Mouse (Mus musculus) cerebellum, postnatal 25 days (tissue): Measurements from ENCODE around the gene Calu.
"Not testable (repeated sequence)": the region's sequence is repeated elsewhere in the genome, so short reads cannot be mapped to it uniquely, and the experiment has no call there.

Experiments
- DNase-seq, 2 experiments: peaks; one replicate each; pipeline ENCODE4 v3.0.0; 2021; ENCODE audit warnings: mixed read lengths in 2 of 2

The Calu gene

DNA sequence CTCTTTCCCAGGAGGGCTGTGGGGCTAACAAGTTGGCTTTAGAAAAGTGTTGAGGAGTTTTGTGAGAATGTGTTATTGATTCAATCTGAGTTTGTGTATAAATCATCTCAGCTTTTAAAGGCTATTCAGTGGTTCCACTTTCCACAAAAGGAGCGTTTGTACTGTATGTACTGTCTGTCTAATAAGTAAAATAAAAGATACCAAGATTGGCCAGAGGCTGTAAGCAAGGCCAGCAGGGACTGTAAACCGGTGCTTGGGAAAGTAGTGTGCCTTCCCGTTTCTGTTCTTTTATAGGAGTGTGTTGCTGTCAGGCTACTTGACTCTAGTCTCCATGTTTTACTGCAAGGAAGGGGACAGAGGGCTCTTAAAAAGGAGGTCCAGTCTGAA is 15.3 kb downstream of the Calu start:
- DNase-seq, result no peak

DNA sequence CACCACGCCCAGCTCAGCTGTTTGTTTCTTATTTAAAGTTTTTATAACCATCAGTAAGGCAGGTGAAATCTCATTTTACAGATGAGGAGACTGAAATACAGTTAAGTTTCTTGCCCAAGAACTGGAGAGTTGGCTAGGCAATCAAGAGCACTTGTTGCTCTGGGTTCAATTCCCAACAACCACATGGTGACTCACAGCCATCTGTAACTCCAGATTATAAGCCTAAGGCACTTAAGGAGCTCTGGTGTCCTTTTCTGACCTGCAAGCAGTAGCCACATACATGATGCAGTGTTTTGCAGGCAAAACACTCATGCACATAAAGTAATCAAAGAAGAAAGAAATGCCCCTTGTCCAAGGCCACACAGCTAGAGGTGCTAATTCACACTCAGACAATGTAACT is 17.4 kb downstream of the Calu start:
- no peak for DNase-seq

DNA sequence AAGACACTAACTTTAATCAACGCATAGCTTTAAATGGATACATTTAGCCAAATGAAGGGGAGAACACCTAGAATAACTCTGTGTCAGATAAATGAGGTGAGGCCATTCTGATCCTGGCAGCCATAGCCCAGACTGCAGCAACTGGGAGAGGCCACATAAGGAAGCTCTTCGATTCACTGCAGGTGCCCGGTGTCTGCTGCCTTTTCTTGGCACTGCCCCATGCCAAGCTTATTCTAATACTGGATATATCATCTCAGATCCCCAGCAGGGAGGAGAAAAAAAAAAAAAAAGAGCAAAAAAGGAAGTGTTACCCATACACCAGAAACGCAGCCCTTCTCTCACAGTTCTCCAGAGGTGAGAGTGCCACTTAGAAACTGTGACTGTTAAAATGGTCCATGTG is 29.5 kb downstream of the Calu start:
- DNase-seq, result peak; percentile 44 to 66

DNA sequence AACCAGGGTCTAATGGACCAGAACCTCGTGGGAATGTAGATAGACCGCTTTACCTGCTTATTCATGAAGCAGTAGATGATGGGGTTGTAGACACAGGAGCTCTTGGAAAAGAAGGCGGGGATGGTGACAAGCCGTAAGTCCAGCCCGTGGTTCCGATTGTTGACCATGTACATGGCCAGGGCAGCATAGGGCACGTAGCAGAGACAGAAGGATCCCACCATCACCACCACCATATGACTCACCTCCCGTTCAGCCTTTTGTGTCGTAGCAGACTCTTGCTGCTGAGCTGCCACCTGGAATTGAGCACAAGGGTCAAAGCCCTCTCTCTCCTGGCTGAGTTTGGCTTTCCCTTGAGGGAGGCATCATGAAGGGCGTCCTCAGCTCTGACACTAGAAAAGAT is 30.8 kb downstream of the Calu start:
- no peak for DNase-seq

DNA sequence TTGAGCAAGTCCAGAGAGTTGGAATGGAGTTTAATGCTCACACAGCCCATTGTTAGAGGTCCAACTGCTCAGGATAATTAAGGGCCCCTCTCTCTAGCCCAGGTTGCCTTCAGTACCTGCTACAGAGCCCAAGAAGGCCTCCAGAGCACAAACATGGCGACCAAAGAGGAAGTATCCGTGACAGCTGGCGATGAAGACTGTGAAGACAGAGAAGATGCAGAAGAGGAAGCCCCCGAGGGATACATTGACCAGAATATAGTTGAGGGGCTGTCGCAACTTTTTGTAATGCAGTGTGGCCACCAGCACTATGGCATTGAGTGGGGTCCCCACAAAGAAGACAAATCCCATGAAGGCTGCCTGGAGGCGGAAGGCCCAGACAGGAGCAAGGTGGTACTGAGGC is 32.1 kb downstream of the Calu start:
- no peak for DNase-seq

DNA sequence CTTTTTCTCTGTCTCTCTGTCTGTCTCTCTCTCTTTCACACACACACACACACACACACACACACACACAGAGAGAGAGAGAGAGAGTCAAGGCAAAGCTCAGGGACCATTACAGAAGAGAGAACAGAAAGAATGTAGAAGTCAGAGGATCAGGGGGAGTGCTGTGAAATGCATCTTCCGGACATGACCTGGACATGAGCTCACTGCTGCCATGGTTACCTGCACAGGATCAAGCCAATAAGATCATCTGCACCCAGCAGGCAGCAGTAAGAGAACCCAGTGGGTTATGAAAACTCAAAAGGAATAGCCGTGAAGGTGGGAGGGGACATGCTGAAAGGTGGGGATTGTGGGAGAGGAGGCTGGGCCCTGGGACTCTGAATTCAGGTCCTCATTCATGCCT is 34.6 kb downstream of the Calu start:
- no peak for DNase-seq

DNA sequence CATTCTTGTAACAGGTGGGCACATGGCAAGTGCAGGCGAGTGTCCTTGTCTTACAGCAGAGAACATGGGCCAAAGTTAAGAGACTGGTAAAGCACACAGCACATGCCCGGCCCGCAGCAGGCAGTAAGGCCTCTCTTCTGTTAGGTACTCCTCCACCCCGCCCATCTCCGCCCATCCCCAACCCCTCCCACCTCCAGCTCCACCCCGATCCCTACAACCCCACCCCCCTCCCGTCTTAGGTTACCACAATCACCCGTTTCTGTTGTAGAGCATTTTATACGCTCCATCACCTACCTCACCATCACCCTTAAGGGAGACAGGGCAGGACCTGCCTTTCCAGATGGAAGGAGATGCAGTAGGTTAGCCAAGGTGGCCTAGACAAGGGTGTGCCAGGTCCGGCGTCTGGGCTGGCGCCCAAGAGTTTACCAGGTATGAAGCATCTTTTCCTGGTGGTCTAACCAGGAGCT is 40.2 kb downstream of the Calu start, which contains the start of gene Opn1sw:
Gene Opn1sw, minus strand, starts transcription at position 417 of the 467 bp plus-strand sequence.
- DNase-seq, result peak in 1 of 2 experiments; percentile 50

DNA sequence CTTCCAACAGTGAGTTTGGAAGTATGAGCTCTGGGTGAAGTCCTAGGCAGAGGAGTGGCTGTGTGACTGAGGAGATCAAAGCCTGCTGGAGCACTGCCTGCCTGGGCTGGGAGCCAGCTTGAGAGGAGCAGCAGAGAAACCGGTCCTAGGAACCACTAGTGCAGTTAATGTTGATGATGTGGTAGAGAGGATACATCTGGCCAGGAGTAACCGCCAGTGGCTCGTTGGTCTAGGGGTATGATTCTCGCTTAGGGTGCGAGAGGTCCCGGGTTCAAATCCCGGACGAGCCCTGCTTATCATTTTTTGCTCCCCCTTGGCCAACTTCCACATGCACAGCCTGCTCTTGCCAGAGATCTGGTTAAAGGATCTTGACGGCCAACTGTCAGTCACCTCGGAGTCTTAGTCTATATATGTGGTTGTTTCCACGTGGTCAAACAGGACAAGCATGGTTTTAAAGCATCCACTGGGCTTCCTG is 40.8 kb downstream of the Calu start:
- peak; percentile 90 to 94 for DNase-seq

DNA sequence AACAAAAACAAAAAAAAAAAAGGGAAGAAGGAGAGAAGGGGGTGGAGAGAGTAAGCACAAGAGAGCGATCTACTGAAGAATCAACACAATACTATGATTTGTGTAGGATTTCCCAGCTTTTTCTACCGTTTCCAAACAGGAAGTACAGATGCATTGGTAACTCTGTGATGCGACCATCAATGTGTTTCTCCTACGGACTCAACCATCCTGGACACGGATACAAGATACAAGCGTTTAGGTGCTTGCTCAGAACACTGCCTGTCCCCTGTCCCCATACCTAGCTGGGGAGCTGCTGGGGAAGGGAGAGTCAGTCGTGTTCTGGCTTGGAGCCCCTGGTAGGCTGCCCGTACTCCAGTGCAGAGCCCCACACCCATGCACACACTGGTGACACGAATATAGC is 41.6 kb downstream of the Calu start:
- DNase-seq, result no peak

DNA sequence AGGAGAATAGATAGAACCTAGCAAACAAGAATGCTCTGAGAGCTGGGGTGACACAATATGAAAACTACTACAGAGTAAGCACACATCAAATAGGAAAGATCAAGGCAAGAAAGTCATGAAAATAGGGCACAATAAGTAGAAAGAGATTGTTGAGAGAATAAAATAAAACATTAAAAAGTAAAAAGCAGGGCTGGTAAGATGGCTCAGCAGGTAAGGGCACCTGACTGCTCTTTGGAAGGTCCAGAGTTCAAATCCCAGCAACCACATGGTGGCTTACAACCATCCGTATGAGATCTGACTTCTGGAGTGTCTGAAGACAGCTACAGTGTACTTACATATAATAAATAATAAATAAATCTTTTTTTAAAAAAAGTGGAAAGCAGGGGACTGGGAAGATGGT is 42.6 kb downstream of the Calu start:
- not testable (repeated sequence) for DNase-seq

DNA sequence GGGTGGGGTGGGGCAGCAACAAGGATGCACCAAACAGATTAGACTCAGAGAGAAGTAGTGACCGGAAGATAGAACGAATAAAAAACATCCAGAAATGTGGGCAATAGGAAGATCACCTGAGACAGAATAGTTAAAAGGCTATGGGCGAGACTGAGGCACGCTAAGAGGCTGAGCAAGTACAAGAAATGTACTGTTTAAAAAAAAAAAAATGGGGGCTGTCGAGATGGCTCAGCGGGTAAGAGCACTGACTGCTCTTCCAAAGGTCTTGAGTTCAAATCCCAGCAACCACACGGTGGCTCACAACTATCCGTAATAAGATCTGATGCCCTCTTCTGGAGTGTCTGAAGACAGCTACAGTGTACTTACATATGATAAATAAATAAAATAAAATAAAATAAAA is 43.4 kb downstream of the Calu start:
- not testable (repeated sequence) for DNase-seq

DNA sequence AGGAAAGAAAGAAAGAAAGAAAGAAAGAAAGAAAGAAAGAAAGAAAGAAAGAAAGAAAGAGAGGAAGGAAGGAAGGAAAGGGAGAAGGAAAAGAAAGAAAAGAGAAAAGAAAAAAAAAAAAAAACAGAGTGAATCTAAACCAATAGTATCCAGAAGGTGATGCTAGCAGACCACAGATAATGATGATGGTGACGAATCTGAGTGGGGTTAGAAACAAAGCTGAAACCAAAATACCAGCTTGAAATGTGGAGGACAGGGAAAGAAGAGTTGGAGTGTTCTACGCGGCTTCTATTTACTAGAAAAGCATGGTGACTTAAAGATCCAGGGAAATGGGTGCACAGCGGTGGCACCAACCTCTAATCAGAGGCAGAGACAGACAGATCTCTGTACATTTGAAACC is 43.9 kb downstream of the Calu start:
- DNase-seq, result no peak

DNA sequence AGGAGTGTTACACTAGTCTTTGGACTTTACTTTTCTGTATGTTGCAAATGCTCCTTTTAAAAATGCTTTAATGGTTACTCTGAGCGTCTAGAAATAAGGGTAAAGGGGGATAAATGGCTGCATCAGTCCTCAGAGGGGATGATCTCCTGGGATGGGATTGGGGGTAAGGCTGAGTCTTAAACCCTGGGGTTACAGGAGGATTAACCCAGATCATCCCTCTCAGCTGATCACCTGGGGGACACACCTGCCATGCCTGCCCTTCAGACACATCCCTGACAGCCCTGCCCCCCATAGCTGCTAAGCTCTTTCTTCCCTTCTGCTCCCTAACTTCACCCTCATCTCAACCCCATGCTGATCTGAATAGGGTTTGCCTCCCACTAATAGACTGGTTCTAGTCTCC is 46.4 kb downstream of the Calu start:
- no peak for DNase-seq

DNA sequence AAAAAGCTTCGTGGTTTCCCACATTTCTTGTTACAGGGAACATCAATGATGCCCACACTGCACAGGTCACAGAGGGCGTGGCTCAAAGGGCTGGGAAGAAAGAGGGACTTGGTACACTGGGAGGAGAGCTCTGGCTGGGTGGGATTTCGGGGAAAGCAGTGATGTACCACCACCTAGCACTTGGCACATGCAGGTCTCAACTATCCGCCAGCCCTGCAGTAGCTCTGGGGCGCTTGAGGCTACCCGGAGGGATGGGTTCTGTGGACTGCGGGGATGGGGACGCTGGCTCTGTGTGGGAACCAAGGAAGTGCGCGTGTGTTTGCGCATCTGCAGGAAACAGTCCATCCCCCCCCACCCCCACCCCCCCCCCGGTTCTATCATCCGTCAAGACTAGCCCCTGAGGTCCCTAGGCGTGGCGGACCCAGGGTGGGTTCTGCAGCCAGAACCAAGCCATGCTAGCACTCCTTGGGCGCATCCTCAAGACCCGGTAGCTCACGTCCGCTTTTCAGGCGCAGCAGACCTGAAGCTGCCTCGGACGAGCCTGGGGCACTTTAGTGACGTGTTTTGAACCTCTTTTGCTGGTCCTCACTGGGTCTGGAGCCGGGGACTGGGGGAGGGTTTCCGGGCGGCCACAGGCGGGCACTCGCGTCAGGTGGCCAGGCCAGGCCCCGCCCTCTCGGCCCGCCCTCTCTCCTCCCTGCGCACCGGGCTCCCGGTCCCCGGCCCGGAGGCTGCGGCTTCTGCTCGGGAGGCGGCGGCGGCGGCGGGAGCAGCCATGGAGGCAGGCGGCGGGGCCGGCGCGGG is 48.2 kb downstream of the Calu start, which contains the start of gene Ccdc136:
Gene Ccdc136, plus strand, starts transcription at position 400 of the 804 bp plus-strand sequence.
- peak; percentile 90 to 94 for DNase-seq

DNA sequence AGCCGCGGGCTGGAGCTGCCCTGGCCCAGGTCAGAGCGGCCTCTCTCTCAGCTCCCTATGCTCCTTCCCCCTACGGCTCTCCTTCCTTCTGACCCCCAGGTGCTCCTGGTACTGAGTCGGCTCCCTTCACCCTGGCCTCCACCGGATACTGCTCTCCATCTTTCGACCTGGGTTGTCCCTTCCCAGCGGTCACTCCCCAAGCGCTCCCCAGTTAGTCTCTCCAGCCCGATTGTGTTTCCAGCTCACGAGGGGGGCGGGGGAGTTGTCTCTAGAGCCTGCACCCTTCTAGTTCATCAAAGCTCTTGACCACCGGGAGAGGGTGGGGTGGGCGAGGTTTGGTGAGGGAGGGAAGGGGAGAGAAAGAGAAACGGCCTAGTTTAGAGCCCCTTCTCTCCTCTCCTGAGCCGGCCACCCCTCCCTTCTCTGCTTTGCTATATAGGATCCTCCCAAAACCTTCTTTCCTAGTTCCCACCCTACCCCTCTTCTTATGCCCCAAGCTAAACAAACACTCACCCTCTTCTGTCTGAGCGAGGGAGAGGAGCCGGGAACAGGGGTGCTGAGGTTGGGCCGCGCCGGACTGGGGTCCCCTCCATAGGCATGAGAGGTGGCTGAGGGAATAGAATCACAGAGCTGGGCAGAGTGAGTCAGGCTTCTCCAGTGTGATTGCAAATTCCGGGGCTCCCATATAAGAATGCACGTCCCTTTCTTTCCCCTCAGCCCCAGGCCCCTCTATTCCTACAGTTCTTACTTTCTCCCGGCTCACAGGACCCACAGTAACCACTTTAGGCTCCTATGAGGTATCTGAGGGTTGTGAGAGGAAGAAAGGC is 49.1 kb downstream of the Calu start:
- peak; percentile 52 to 68 for DNase-seq

DNA sequence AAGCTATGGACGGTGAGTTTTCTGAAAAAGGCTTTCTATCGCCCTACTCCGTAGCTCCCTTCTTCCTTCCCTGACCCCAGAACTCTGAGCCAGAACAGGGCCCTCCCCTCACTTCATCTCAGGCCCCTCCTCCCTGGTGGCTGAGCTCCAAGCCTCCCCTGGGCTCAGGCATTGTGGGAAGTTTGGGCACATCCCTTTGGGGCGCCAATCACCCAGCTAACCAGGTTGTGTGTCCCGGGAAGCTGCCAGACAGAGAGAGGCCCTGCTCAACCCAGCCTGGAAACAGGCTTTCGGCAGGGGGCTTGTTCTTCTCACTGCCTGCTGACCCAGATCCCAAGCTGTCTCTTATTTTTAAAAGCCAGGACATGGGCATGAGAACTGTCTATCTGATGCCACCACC is 49.7 kb downstream of the Calu start:
- peak; percentile 72 to 75 for DNase-seq

DNA sequence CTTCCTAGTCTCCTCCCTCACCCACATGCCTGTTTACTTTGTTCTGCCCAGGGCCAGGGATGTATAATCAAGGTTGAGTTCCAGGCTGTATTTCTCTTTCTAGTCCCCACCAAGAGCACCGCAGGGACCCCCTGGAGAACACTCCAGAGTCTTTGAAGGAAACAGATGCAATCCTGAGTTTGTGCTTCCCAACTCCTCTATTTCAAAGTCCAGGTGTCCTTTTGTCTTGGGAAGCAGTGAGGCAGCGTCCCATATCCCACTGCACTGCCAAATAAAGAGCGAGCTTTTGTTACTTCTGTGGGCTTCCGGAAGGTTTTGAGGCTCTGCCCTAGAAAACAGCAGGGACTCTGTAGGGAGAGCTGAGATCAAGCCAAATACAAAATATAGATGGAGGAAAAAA is 52.0 kb downstream of the Calu start:
- DNase-seq, result no peak

DNA sequence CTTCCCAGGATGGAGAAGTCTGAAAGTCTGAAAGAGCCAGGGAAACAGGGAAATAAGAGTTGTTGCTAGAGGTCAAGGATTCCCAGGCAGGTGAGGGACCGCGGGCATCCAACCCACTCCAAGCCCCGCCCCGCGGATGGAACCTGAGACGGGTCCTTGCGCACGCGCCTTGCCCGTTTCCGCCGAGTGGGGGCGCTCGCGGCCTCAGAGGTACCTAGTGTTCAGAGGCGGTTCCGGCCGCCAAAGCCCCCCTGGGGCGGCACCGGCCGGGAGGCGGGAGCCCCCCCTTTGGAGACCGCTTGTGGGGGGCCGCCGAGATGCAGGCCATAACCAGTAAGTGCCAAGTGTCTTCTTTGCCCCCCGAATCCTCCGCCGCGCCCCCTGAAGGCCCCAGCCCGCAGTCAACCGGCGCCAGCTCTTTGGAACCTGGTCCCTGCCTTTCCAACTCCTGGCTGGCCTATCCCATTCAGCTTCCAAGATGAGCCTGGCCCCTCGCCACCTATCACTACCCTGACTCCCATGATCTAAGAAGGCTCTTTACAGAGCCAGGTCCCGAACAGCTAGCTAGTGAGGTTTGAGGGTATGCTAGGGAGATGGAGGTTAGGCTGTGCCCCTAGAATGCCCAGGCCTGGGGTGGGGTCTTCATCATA is 54.9 kb downstream of the Calu start:
- peak; percentile 46 to 71 for DNase-seq

DNA sequence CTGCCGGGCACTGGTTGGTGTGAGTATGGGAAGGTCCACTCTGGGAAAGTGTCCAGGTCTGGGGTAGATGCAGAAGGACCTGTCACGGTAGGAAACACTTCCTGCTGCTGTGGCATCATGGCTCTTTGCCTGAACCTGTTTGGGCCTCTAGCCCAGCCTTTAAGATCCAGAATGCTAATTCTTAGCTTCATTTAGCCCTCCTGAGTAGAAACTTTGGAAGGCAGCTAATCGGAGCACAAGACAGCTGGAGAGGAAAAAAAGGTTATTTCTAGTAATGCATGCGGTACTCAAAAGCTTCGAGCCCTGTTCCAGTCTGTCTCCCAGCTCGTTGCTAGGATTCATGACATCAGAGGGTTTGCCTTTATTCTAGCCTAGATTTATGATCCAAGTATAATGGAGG is 58.5 kb downstream of the Calu start:
- peak; percentile 30 to 54 for DNase-seq

DNA sequence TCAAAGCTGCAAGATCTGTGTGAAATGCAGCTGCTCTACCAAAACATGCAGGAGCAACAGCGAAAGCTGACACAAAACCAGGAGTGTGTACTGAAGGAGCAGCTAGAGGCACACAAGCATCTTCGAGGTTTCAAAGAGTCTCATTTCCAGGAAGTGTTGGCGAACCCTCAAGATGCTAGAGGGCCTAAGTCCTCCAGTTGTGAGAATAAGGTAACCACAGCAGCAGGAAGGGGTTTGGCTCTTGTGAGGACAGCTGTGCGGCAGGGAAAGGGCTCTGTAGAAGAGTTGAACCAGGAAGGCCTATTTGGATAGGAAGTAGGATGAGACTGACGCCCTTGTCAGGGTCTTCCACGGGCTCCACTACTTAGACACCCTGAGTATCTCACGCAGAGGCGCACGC is 67.6 kb downstream of the Calu start:
- no peak for DNase-seq

DNA sequence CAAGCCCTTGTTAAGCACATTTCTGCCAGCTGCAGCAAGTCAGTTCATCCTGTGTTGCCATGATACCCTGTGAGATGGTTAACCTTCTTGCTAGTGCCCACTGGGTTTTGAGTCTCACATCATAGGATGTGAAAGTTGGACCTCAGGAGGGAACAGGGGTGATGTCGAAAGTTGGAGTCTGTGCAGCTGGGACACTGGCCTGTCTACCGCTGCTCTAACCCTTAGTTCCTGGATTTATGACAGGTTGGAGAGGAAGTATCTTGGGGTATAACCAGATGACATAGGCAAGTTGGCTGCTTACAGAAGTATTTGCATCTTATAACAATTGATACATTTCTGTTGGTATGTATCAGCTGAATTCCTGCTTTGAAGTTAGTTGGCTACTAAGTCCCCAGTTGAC is 72.7 kb downstream of the Calu start:
- no peak for DNase-seq

DNA sequence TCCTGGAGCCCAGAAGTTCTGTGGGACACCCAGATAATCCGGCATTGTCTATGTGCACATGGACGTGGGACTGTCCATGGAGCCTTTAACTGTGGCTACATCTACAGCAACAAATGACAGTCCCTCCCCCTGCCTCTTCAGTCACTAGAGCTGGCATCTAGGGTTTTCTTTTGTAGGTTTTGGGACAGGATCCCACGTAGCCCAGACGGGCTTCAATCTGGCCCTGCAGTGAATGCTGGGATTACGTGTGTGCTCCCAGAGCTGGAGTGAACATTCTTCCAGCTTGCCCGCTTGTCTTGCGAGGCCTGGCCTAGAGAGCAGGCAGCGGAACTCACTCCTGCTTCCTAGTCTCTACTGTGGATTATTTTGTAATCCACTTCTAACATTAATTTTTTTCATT is 77.2 kb downstream of the Calu start:
- DNase-seq, result no peak

DNA sequence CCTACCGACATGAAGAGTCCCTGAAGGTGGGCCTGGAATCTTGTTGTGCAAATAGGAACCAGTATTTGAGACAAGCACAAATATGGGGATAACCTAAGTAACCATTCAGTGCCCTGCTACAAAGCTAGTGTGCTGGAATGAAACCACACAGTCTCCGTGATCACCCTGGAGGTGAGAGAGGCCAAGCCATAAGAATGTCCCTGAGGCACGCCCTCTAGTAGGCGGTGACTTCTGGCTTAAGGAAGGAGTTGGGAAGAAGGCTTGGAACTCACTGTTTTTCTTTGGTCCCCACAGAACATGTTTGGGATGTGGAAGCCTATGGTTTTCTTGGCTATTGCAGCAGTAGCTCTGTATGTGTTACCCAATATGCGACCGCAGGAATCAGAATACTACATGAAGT is 78.5 kb downstream of the Calu start:
- DNase-seq, result no peak
